9 mouse cellular contexts compared by ENCODE assay signal in the genomic region with DNA sequence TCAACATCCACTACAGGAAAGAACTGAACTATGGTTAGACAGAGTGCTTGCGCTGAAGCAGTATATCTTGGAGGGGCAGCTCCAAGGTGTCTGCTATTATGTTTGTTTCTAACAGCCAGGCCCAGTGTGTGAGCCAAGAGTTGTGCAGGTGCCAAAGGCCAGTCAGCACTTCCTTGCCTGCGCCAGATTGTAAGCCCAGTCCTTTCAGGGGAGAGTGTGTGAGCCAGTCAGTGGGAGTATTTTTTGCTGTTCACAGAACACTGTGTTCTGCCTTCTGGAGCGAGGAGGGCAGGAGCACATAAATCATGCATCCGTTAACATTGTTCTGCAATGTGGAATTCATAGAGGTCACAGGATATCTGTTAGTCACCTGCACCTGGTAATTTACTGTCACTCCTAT.
DNase-seq lines count a peak whose midpoint lies in the region; ATAC-seq and TF ChIP-seq lines count a peak whose summit lies in the region.
"Had no signal": no experiment of that assay in that cellular context is flagged by ENCODE, and none has a peak within 500 bp of the region (broad histone marks: within the 10 kb centered on the region; RNA-seq: fewer than 3 reads in every experiment).

No protein-coding gene starts in this region.

- intact Hi-C loops in heart, postnatal 10 days (cut with DNase I), result no loop called here

- no peaks in the 10 kb centered on the region for H3K36me3 ChIP-seq in lung, embryonic 14.5 days (ENCODE audit: insufficient read depth)
- H3K36me3 ChIP-seq: neural tube, embryonic 12.5 days had no signal

- no peak overlapping the region for H3K4me3 ChIP-seq in lung, embryonic 14.5 days (ENCODE audit: low read depth, low read length)
- H3K4me3 ChIP-seq: neural tube, embryonic 12.5 days had no signal

- no peak overlapping the region for H3K4me2 ChIP-seq in lung, embryonic 14.5 days
- H3K4me2 ChIP-seq: neural tube, embryonic 12.5 days had no signal

- no peak overlapping the region for H3K9ac ChIP-seq in lung, embryonic 14.5 days
- H3K9ac ChIP-seq: neural tube, embryonic 12.5 days had no signal

- 47% methylated on average over 4 of the region's 4 CpGs for WGBS in lung, embryonic 14.5 days

- H3K27me3 ChIP-seq in lung, embryonic 14.5 days (ENCODE audit: insufficient read depth, low read length), result no peaks in the 10 kb centered on the region
- H3K27me3 ChIP-seq: neural tube, embryonic 12.5 days had no signal

- 0 out of 2 replicates have a peak, but pooled peaks have one; percentile 28 for ATAC-seq in lung, embryonic 14.5 days (ENCODE audit: insufficient read depth)

- H3K27ac ChIP-seq in lung, embryonic 14.5 days (ENCODE audit: low read depth), result no peak overlapping the region
- H3K27ac ChIP-seq: neural tube, embryonic 12.5 days had no signal

- no peaks in the 10 kb centered on the region for H3K4me1 ChIP-seq in lung, embryonic 14.5 days (ENCODE audit: insufficient read depth)
- H3K4me1 ChIP-seq: neural tube, embryonic 12.5 days had no signal

- H3K9me3 ChIP-seq in lung, embryonic 14.5 days (ENCODE audit: low read depth, low read length), result no peaks in the 10 kb centered on the region
- H3K9me3 ChIP-seq: neural tube, embryonic 12.5 days had no signal

- TF ChIP-seq CTCF in lung, embryonic 14.5 days (IDR thresholded peaks at IDR 0.05; ENCODE audit: low read depth), result no peak

- DNase-seq in lung, embryonic 14.5 days, result peak; percentile 8
- no peak for DNase-seq in lung, adult 18-20 months
- peak; percentile 95 to 96 for DNase-seq in cerebellum, postnatal 14 days
- DNase-seq in heart, postnatal 10 days, result peak; percentile 78 to 85
- peak; percentile 59 to 62 for DNase-seq in layer of hippocampus, postnatal 10 days (ENCODE audit: low spot score in 2 of 2)
- DNase-seq in right cerebral cortex, adult 2 months (ENCODE audit: low spot score in 2 of 2), result peak; percentile 46 to 67
- DNase-seq in thymus, postnatal 36 days, result no peak
- DNase-seq in spleen, postnatal 36 days (ENCODE audit: low spot score in 2 of 2), result no peak

Comparison
In these comparisons a context has a peak if more than half of its experiments do, and no peak if none do; other contexts are left out.
1. DNase-seq: peak in lung, embryonic 14.5 days (single experiment), cerebellum, postnatal 14 days (2 of 2), heart, postnatal 10 days (2 of 2), layer of hippocampus, postnatal 10 days (2 of 2) and right cerebral cortex, adult 2 months (2 of 2); none in lung, adult 18-20 months (0 of 2), thymus, postnatal 36 days (0 of 2) and spleen, postnatal 36 days (0 of 2).